9 mouse cellular contexts compared by ENCODE assay signal in genomic region chr11:117127250-117127837, GRCm38 (mm10). TPM values are rescaled to one million over a fixed set of nuclear protein-coding genes. Genes with fewer than 3 reads are reported as not detected.
DNase-seq lines count a peak whose midpoint lies in the region; ATAC-seq and TF ChIP-seq lines count a peak whose summit lies in the region.
"Had no signal": no experiment of that assay in that cellular context is flagged by ENCODE, and none has a peak within 500 bp of the region (broad histone marks: within the 10 kb centered on the region; RNA-seq: fewer than 3 reads in every experiment).

No protein-coding gene starts in this region.

- H3K27ac ChIP-seq in midbrain, embryonic 10.5 days (replicated peaks) = peak overlapping the region; percentile 63; the same call in 1 of the 2 replicates
- no peak overlapping the region for H3K27ac ChIP-seq in midbrain, postnatal 0 days (ENCODE audit: low read depth, low read length)
- peak overlapping the region; percentile 33; the same call in 1 of the 2 replicates for H3K27ac ChIP-seq in liver, embryonic 15.5 days (replicated peaks)

- H3K9ac ChIP-seq in midbrain, postnatal 0 days (replicated peaks; ENCODE audit: low read length, poor library complexity, severe bottlenecking) = no peak overlapping the region
- H3K9ac ChIP-seq in liver, embryonic 15.5 days = no peak overlapping the region

- H3K4me2 ChIP-seq in midbrain, postnatal 0 days (ENCODE audit: low read depth, low read length, poor library complexity, severe bottlenecking) = no peak overlapping the region
- no peak overlapping the region for H3K4me2 ChIP-seq in liver, embryonic 15.5 days

- TF ChIP-seq CTCF in midbrain, postnatal 0 days (IDR thresholded peaks at IDR 0.05) = no peak

- DNase-seq in gastrocnemius, postnatal 10 days = peak; percentile 38
- no peak for DNase-seq in gastrocnemius, postnatal 4 days (ENCODE audit: low spot score in 2 of 2)
- no peak for DNase-seq in midbrain, embryonic 10.5 days (ENCODE audit: low spot score)
- DNase-seq in midbrain, postnatal 0 days (ENCODE audit: low spot score) = no peak
- DNase-seq in thymus, postnatal 4 days = peak; percentile 77
- no peak for DNase-seq in left cerebral cortex, adult 18-20 months (ENCODE audit: low spot score in 2 of 2)
- DNase-seq in urinary bladder, postnatal 4 days (ENCODE audit: low spot score in 2 of 2) = no peak
- DNase-seq: kidney, adult 9 months had no signal

- H3K4me3 ChIP-seq in midbrain, embryonic 10.5 days = no peak overlapping the region
- H3K4me3 ChIP-seq in midbrain, postnatal 0 days (ENCODE audit: low read depth, low read length) = no peak overlapping the region
- no peak overlapping the region for H3K4me3 ChIP-seq in liver, embryonic 15.5 days (replicated peaks)

- no peaks in the 10 kb centered on the region for H3K9me3 ChIP-seq in midbrain, embryonic 10.5 days (replicated peaks)
- no peaks in the 10 kb centered on the region for H3K9me3 ChIP-seq in midbrain, postnatal 0 days (ENCODE audit: low read length)
- no peaks in the 10 kb centered on the region for H3K9me3 ChIP-seq in liver, embryonic 15.5 days (replicated peaks)

- peaks cover 59% of the 10 kb centered on the region for H3K4me1 ChIP-seq in midbrain, embryonic 10.5 days
- peaks cover 12% of the 10 kb centered on the region for H3K4me1 ChIP-seq in midbrain, postnatal 0 days (ENCODE audit: insufficient read depth, low read length)
- peaks cover 46% of the 10 kb centered on the region for H3K4me1 ChIP-seq in liver, embryonic 15.5 days (replicated peaks)

- no peak for ATAC-seq in midbrain, postnatal 0 days (ENCODE audit: low FRiP score)
- ATAC-seq in liver, embryonic 15.5 days (ENCODE audit: insufficient read depth) = no peak

- peaks cover 10% of the 10 kb centered on the region for H3K36me3 ChIP-seq in midbrain, embryonic 10.5 days
- 0 out of 2 replicates have a peak, but pooled peaks cover 4% of the 10 kb centered on the region for H3K36me3 ChIP-seq in midbrain, postnatal 0 days (ENCODE audit: insufficient read depth, low read length)
- H3K36me3 ChIP-seq in liver, embryonic 15.5 days (replicated peaks) = peaks cover 13% of the 10 kb centered on the region; the same call in 1 of the 2 replicates

- H3K27me3 ChIP-seq in midbrain, embryonic 10.5 days (ENCODE audit: low read depth, poor library complexity, severe bottlenecking) = no peaks in the 10 kb centered on the region
- H3K27me3 ChIP-seq in midbrain, postnatal 0 days (ENCODE audit: insufficient read depth, low read length) = no peaks in the 10 kb centered on the region
- H3K27me3 ChIP-seq in liver, embryonic 15.5 days = no peaks in the 10 kb centered on the region

- 82% methylated on average over 13 of the region's 13 CpGs for WGBS in midbrain, embryonic 10.5 days
- 47% methylated on average over 13 of the region's 13 CpGs for WGBS in midbrain, postnatal 0 days
- 75% methylated on average over 13 of the region's 13 CpGs for WGBS in liver, embryonic 15.5 days (ENCODE audit: insufficient replicate concordance)

RNA-seq across cellular contexts. Expression of gene Sec14l1, which starts 12.4 kb away (rescaled TPM):
- 10 to 100 TPM; 91.6 to 93.4 TPM for total RNA-seq in gastrocnemius, postnatal 10 days (2021)
- total RNA-seq in gastrocnemius, postnatal 4 days (2021) = 100 to 1,000 TPM; 134 to 144 TPM
- 49.9 and 58.0 TPM in 2 replicates for polyA plus RNA-seq in midbrain, embryonic 10.5 days (2016; fragmentation: Nextera tagmentation; extraction: Ambion mirVana)
- 63.5 and 71.1 TPM in 2 replicates for total RNA-seq in midbrain, postnatal 0 days (2014; rRNA removed)
- 48.0 and 49.2 TPM in 2 replicates for polyA plus RNA-seq in midbrain, postnatal 0 days (2015; fragmentation: Nextera tagmentation; extraction: Ambion mirVana)
- polyA plus RNA-seq in liver, embryonic 15.5 days (2015; fragmentation: Nextera tagmentation; extraction: Ambion mirVana) = 18.0 and 20.4 TPM in 2 replicates
- total RNA-seq in left cerebral cortex, adult 18-20 months (2021) = 100 to 1,000 TPM; 203 to 219 TPM

Comparison
In these comparisons a context has a peak if more than half of its experiments do, and no peak if none do; other contexts are left out.
1. DNase-seq: peak in gastrocnemius, postnatal 10 days (single experiment) and thymus, postnatal 4 days (single experiment); none in gastrocnemius, postnatal 4 days (0 of 2), midbrain, embryonic 10.5 days (single experiment), midbrain, postnatal 0 days (single experiment), left cerebral cortex, adult 18-20 months (0 of 2) and urinary bladder, postnatal 4 days (0 of 2).